Mouse (Mus musculus) CH12.LX (cell line): ENCODE results near the gene Stx5a.

Experiments used
- BHLHE40 ChIP-seq: IDR thresholded peaks from 2 replicates; pipeline ENCODE4 v1.6.1; 2011; ENCODE audit warnings: mild to moderate bottlenecking, low read depth, low read length, improper control_type of control experiment
- CTCF ChIP-seq, 2 experiments: IDR thresholded peaks in 1 of 2; conservative IDR thresholded peaks in 1 of 2; 2 replicates each; pipeline ENCODE4 v1.5.1; 2011 to 2012; ENCODE audit warnings: low read depth in 2 of 2, low read length in 2 of 2, improper control_type of control experiment in 1 of 2, inconsistent platforms in 1 of 2, mild to moderate bottlenecking in 1 of 2, moderate library complexity in 1 of 2
- EP300 ChIP-seq: IDR thresholded peaks from 2 replicates; pipeline ENCODE4 v1.6.1; 2011; ENCODE audit warnings: low read length, improper control_type of control experiment
- GABPA ChIP-seq: IDR thresholded peaks from 2 replicates; pipeline ENCODE4 v1.6.1; 2012; ENCODE audit warnings: low read depth, low read length, improper control_type of control experiment, inconsistent platforms; ENCODE audit not compliant: insufficient replicate concordance
- MAX ChIP-seq: IDR thresholded peaks from 2 replicates; pipeline ENCODE4 v1.6.1; 2011; ENCODE audit warnings: low read length, improper control_type of control experiment
- NELFE ChIP-seq: IDR thresholded peaks from 2 replicates; pipeline ENCODE4 v1.6.1; 2011; ENCODE audit warnings: low read depth, low read length, improper control_type of control experiment
- POLR2A ChIP-seq: IDR thresholded peaks from 2 replicates; pipeline ENCODE4 v1.6.1; 2011; ENCODE audit warnings: low read depth, mild to moderate bottlenecking, improper control_type of control experiment, low read length
- RCOR1 ChIP-seq: conservative IDR thresholded peaks from 2 replicates; pipeline ENCODE4 v1.6.1; 2012; ENCODE audit warnings: low read depth, mild to moderate bottlenecking, inconsistent platforms, low read length, improper control_type of control experiment
- UBTF ChIP-seq: IDR thresholded peaks from 2 replicates; pipeline ENCODE4 v1.6.1; 2012; ENCODE audit warnings: low read depth, mild to moderate bottlenecking, inconsistent platforms, low read length, improper control_type of control experiment, moderate library complexity
- USF1 ChIP-seq: IDR thresholded peaks from 2 replicates; pipeline ENCODE4 v1.6.1; 2014; ENCODE audit warnings: low read depth, mild to moderate bottlenecking, inconsistent platforms, low read length, improper control_type of control experiment

- no peak for TF ChIP-seq MAX
- no peak for TF ChIP-seq CTCF (conservative IDR thresholded peaks at IDR 0.05 in 1 of 2, IDR thresholded peaks at IDR 0.05 in 1 of 2; ENCODE audit: low read depth in 2 of 2, low read length in 2 of 2)
- TF ChIP-seq EP300 = no peak
- no peak for TF ChIP-seq BHLHE40
- TF ChIP-seq RCOR1 = no peak
- no peak for TF ChIP-seq POLR2A
- TF ChIP-seq NELFE = no peak
- TF ChIP-seq USF1 = no peak
- no peak for TF ChIP-seq GABPA
- TF ChIP-seq UBTF = no peak
Observed at GRCm38 (mm10) chr19:8739646-8740045, 1.6 kb upstream of the Stx5a start.
